Comparison of ENCODE assay signal across 8 mouse cellular contexts in the genomic region with DNA sequence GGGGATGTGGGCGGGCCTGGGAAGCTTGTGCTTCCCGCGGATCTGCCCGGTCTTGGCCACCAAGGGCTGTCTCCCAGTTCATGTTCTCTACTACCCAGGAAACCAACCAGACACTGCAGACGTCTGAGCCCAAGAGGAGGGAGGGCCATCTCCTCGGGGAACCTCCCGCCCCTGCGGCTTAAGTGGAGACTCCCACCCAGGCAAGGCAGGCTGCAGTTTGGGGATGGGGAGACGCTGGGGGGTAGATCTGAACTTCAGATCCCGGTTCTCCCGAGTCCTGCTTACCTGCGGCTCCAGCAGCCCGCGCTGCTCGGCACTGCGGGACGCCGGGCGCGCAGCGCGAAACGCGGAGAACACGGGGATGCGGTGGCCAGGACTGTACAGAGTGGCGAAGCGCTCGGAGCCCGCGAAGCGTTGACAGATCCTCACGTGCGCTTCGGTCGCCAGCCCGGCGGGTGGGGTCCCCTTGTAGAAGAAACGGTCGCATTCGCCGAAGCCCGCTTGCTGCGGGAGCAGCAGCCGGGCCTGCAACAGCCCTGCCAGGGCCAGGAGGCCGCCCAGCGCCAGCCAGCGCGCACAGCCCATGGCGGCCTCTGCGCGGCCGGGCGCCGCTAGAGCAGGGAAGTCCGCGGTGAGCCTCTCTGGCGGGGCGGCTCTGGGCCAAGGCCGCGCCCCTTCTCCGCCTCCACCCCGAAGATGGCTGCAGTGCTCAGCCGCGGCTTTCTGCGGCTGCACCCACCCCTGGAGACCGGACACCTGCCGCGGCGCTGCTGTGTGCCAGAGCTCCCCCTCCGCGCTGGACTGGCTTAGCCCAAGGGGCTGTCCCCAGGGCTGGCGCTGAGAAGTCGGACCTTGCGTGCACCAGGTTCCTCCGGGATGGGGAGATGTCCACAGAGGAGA. TPM values are rescaled to one million over a fixed set of nuclear protein-coding genes. Genes with fewer than 3 reads are reported as not detected.
A peak's percentile ranks its signal among the peaks of the same experiment; 100 is the strongest.
DNase-seq lines count a peak whose midpoint lies in the region; ATAC-seq lines count a peak whose summit lies in the region.

No protein-coding gene starts in this region.

- no peaks in the 10 kb centered on the region for H3K36me3 ChIP-seq in intestine, embryonic 14.5 days (ENCODE audit: control insufficient read depth, insufficient read depth, low read length)

- H3K27me3 ChIP-seq in intestine, embryonic 14.5 days (replicated peaks; ENCODE audit: control insufficient read depth, insufficient read depth, low read length), result no peaks in the 10 kb centered on the region

- peak overlapping the region; percentile 61 for H3K4me3 ChIP-seq in intestine, embryonic 14.5 days (ENCODE audit: low read depth, low read length)

- peak overlapping the region; percentile 78 for H3K27ac ChIP-seq in intestine, embryonic 14.5 days (ENCODE audit: low read depth)

- under 1% methylated on average over 68 of the region's 76 CpGs for WGBS in intestine, embryonic 14.5 days

- H3K9me3 ChIP-seq in intestine, embryonic 14.5 days (ENCODE audit: control insufficient read depth, low read length), result no peaks in the 10 kb centered on the region

- peak overlapping the region; percentile 55 for H3K9ac ChIP-seq in intestine, embryonic 14.5 days (ENCODE audit: low read length)

- H3K4me2 ChIP-seq in intestine, embryonic 14.5 days (ENCODE audit: low read length), result peak overlapping the region; percentile 72

- peaks cover 25% of the 10 kb centered on the region; the same call in 1 of the 2 replicates for H3K4me1 ChIP-seq in intestine, embryonic 14.5 days (replicated peaks; ENCODE audit: control insufficient read depth, insufficient read depth, low read length)

- peak; percentile 67 for DNase-seq in adipocyte (ENCODE audit: low spot score)
- DNase-seq in embryo, embryonic 10 days (ENCODE audit: low spot score), result peak; percentile 80
- peak; percentile 86 for DNase-seq in gastrocnemius, postnatal 14 days
- peak; percentile 87 for DNase-seq in intestine, embryonic 14.5 days (ENCODE audit: low spot score)
- DNase-seq in left cerebral cortex, postnatal 14 days (ENCODE audit: low spot score in 2 of 2), result peak; percentile 75 to 80
- DNase-seq in right cerebral cortex, postnatal 14 days, result peak; percentile 74
- DNase-seq in urinary bladder, postnatal 25 days (ENCODE audit: low spot score), result peak; percentile 79

- intact Hi-C loops in gastrocnemius, postnatal 14 days (cut with DNase I; ENCODE audit: low total_unique reads), result loop anchor here (10.0 kb wide), 1 partner anchor 114 kb away; no protein-coding TSS in a partner anchor
- intact Hi-C loops in left cerebral cortex, postnatal 14 days (cut with DNase I), result loop anchor here (10.0 kb wide), 1 partner anchor 114 kb away; no protein-coding TSS in a partner anchor

- peak; percentile 95 for ATAC-seq in intestine, embryonic 14.5 days (replicated peaks; ENCODE audit: low FRiP score, low TSS enrichment, low read depth)
- ATAC-seq in megakaryocyte-erythroid progenitor cell, adult 5-6 weeks (replicated peaks; ENCODE audit: low FRiP score, low TSS enrichment, poor library complexity, severe bottlenecking), result peak; percentile 88

RNA-seq across cellular contexts. Expression of gene Endod1, which starts 0.7 kb away (rescaled TPM):
- 1 to 10 TPM; 5.8 to 9.2 TPM for total RNA-seq in gastrocnemius, postnatal 14 days (2021)
- polyA plus RNA-seq in intestine, embryonic 14.5 days (2014; fragmentation: Nextera tagmentation; extraction: Ambion mirVana), result 26.8 and 30.5 TPM in 2 replicates
- total RNA-seq in left cerebral cortex, postnatal 14 days (2021), result 10 to 100 TPM; 46.4 to 47.2 TPM
- 28.0 and 34.4 TPM in 2 replicates for total RNA-seq in megakaryocyte-erythroid progenitor cell, adult 5-6 weeks (2014; fragmentation: Nextera tagmentation)
- total RNA-seq in megakaryocyte-erythroid progenitor cell, adult 5-6 weeks (2017), result 22.9 and 31.4 TPM in 2 replicates

Comparison
In these comparisons a context has a peak if more than half of its experiments do, and no peak if none do; other contexts are left out.
1. Peak in every context shown above with its lines: DNase-seq, ATAC-seq, H3K4me3 ChIP-seq and H3K27ac ChIP-seq.